Comparison of ENCODE assay signal across 7 mouse cellular contexts in genomic region chr16:94258366-94259310, GRCm38 (mm10). TPM values are rescaled to one million over a fixed set of nuclear protein-coding genes. Genes with fewer than 3 reads are reported as not detected.
A peak's percentile ranks its signal among the peaks of the same experiment; 100 is the strongest.
DNase-seq lines count a peak whose midpoint lies in the region; ATAC-seq lines count a peak whose summit lies in the region.

No protein-coding gene starts in this region.

- WGBS in intestine, embryonic 15.5 days, result 38% methylated on average over 14 of the region's 14 CpGs
- 64% methylated on average over 14 of the region's 14 CpGs for WGBS in midbrain, embryonic 12.5 days

- H3K9me3 ChIP-seq in intestine, embryonic 15.5 days, result no peaks in the 10 kb centered on the region
- H3K9me3 ChIP-seq in midbrain, embryonic 12.5 days, result no peaks in the 10 kb centered on the region

- H3K36me3 ChIP-seq in intestine, embryonic 15.5 days, result no peaks in the 10 kb centered on the region
- no peaks in the 10 kb centered on the region for H3K36me3 ChIP-seq in midbrain, embryonic 12.5 days

- no peak overlapping the region for H3K9ac ChIP-seq in intestine, embryonic 15.5 days
- no peak overlapping the region for H3K9ac ChIP-seq in midbrain, embryonic 12.5 days (replicated peaks)

- H3K4me2 ChIP-seq in intestine, embryonic 15.5 days (replicated peaks), result no peak overlapping the region
- no peak overlapping the region for H3K4me2 ChIP-seq in midbrain, embryonic 12.5 days (replicated peaks)

- ATAC-seq in activated CD4-positive, CD25-positive, alpha-beta regulatory T cell, adult 4 months, result peak; percentile 89
- ATAC-seq in intestine, embryonic 15.5 days, result peak; percentile 83
- ATAC-seq in midbrain, embryonic 12.5 days (ENCODE audit: low FRiP score, low read depth), result peak; percentile 38; the same call in 1 of the 2 replicates

- H3K4me3 ChIP-seq in intestine, embryonic 15.5 days (replicated peaks), result no peak overlapping the region
- no peak overlapping the region for H3K4me3 ChIP-seq in midbrain, embryonic 12.5 days

- H3K27ac ChIP-seq in intestine, embryonic 15.5 days, result no peak overlapping the region
- H3K27ac ChIP-seq in midbrain, embryonic 12.5 days (replicated peaks), result no peak overlapping the region

- intact Hi-C loops in left cerebral cortex, postnatal 10 days (cut with DNase I), result loop anchor here (2.0 to 10.0 kb wide), 3 partner anchors 174 to 321 kb away; partner anchors contain the start of gene Sim2

- H3K4me1 ChIP-seq in intestine, embryonic 15.5 days (replicated peaks), result no peaks in the 10 kb centered on the region
- peaks cover 7% of the 10 kb centered on the region for H3K4me1 ChIP-seq in midbrain, embryonic 12.5 days

- H3K27me3 ChIP-seq in intestine, embryonic 15.5 days (replicated peaks), result no peaks in the 10 kb centered on the region
- peaks cover 16% of the 10 kb centered on the region for H3K27me3 ChIP-seq in midbrain, embryonic 12.5 days

- peak; percentile 66 to 68 for DNase-seq in cerebellum, postnatal 36 days
- DNase-seq in gastrocnemius, postnatal 10 days, result peak; percentile 83
- peak; percentile 83 to 84 for DNase-seq in left cerebral cortex, postnatal 10 days (ENCODE audit: extremely low spot score in 1 of 2, low spot score in 2 of 2)
- peak; percentile 40 for DNase-seq in spleen, adult 12 weeks (ENCODE audit: low spot score)

RNA-seq across cellular contexts. Expression of gene Hlcs, which starts 54.7 kb away (rescaled TPM):
- polyA plus RNA-seq in activated CD4-positive, CD25-positive, alpha-beta regulatory T cell, adult 4 months (2017; shearing (Covaris generic)), result 1 to 10 TPM; 6.4 to 7.9 TPM
- 1 to 10 TPM; 7.0 to 7.7 TPM for total RNA-seq in gastrocnemius, postnatal 10 days (2021)
- polyA plus RNA-seq in intestine, embryonic 15.5 days (2015; fragmentation: Nextera tagmentation; extraction: Ambion mirVana), result 7.7 and 8.3 TPM in 2 replicates
- 10 to 100 TPM; 12.4 to 13.1 TPM for total RNA-seq in left cerebral cortex, postnatal 10 days (2021)
- polyA plus RNA-seq in midbrain, embryonic 12.5 days (2016; fragmentation: Nextera tagmentation; extraction: Ambion mirVana), result 12.6 and 13.3 TPM in 2 replicates

Comparison
In these comparisons a context has a peak if more than half of its experiments do, and no peak if none do; other contexts are left out.
1. ATAC-seq: peak in every context shown above with its lines; median percentile 89 in activated CD4-positive, CD25-positive, alpha-beta regulatory T cell, adult 4 months; 83 in intestine, embryonic 15.5 days; 38 in midbrain, embryonic 12.5 days.